Mouse (Mus musculus) urinary bladder, postnatal 36 days (tissue): ENCODE data around the gene Cdh13.

Experiments used
- DNase-seq, 2 experiments: peaks; one replicate each; pipeline ENCODE4 v3.0.0; 2022; ENCODE audit warnings: low spot score in 2 of 2, mixed read lengths in 1 of 2

The Cdh13 gene

DNA sequence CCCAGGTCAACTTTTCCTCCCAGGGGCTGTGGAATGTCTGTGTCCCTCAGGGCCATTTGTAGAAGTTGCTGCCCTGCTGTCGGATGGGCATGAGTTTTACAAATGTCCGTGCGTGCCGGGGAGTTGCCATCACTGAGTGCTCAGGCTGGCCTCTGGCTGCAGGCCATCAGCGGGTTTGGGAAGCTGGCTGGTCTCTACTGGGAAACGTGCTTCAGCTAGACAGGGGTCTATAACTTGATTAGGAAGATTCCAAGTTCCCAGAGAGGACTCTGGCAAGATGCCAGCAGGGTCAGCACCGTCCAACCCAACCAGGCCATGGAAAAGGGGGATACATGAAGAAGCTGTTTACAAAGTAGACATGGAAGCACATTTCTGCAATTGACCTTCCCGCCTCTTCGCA is 163.0 kb downstream of the Cdh13 start:
- DNase-seq, result no peak

DNA sequence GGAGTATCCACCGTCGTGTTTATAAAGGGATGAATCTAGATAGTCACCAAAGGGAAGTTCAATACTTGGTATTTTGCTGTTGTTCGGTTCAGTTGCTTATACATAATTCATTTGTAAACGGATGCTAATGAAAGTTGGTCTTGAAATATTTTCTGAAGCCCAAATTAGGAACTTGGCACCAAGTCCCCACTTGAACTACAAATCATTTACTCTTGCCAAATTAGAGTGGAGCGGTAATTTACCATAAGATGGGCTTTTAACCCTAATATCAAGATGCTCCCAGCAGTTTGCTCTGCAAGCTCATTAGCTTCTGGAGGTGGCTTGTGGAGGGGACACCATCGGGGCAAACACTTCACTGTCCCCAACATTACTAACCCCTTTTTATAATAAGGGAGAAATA is 164.5 kb downstream of the Cdh13 start:
- DNase-seq, result no peak

DNA sequence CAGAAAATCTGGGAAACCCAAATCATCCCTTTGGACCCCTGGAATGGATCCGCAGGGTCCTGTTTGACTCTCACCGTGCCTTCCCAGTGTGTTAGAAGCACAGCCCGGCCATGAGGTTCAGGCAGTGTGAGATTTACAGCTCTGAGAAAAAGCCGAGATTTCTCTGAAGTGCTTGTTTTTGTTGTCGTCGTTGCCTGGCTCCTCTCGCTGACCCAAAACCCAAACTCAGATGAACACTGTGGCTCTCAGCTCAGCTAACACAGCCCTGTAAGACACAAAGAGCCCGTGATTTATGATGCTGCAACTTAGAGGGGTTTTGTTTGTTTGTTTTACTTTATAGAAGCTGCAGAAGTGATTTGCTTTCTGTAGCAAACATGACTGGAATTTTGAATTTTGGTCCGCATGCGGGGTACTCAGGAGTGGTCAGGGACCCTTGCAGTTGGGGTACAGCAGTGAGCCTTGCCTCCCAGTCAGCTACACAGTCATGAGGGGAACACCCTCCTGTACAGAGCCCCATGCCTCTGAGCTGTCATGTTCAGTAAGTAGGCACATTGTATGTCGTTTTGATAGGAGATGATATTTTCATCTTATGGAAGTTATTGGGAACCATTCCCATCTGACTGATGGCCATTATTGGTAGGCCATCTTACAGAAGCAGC is 169.0 kb downstream of the Cdh13 start:
- no peak for DNase-seq

DNA sequence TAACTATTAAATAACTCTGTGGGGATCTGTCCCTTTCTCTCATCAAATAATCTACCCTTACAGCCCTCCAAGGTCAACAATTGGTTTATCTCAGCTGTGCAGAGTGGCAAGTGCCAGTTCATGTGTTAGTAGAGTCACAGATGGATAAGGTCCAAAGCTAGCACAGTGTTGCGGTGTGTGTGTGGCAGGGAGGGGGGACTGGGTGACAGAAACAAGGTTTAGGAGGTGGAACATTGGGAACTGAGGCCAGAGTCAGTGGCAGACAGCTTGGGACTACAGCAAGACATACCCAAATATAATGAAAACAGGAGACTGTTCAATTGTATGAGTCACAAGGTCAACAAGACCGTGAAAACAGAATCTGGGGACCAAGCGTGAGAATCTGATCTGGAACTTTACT is 171.7 kb downstream of the Cdh13 start:
- no peak for DNase-seq

DNA sequence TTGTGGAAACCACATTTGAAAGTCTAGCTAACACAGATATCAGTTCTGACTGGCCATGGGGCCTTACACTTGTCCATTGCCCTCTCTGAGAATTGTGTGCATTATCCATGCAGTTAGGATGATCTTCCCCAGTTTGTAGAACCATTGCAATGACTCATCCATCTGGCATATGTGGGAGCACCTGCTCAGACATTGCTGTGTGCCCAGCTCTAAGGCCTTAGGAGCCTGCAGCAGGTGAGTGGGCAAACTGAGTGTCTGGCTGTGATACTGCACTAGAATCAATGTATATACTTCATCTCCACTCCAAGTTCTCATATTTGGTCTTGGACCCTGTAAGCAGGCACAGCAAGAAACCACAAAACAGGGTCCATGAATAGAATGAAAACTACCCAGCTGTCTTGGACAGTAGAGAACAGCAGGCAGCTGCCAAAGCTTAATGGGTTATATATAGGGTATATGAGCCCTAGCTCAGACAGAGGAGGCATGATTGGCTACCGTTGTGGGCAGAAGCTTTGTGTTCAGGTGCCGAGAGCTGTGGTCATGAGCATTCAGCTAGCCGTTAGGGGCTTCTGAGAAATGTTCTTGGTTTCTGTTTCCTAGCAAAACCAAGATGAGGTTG is 181.9 kb downstream of the Cdh13 start:
- no peak for DNase-seq

DNA sequence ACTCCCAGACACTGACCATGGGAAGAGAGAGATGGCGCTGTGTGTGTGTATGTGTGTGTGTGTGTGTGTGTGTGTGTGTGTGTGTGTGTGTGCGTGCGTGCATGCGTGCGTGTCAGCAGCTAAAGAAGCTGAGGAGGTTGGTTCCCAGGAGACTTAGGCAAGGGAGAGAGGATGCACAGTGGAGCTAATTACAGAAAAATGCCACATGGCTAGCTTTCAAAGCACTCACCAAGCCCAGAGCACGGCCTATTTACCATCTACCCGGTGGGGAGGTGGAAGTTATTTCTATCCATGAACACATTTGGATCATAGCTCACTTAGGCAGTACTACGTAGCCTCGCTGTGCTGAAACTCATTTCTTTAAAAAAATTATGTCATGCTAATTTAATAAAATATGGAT is 194.1 kb downstream of the Cdh13 start:
- no peak for DNase-seq

DNA sequence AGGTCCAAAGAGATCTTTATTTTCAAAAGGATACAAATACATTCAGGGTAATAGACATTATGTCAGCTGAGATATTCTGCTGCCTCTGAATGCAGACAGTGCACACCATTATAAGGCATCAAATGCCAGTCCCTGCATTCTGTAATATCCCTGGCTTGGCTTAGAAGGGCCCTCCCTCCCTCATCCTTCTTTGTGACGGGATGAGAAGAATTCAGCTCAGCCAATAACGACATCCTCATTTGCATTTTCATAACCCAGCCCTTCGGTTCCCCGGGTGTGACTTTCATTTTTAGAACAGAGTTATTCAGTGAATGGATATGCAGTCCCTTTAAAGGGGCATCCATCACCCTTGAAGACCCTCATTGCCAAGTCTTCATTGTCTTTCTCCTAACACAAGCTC is 205.2 kb downstream of the Cdh13 start:
- no peak for DNase-seq

DNA sequence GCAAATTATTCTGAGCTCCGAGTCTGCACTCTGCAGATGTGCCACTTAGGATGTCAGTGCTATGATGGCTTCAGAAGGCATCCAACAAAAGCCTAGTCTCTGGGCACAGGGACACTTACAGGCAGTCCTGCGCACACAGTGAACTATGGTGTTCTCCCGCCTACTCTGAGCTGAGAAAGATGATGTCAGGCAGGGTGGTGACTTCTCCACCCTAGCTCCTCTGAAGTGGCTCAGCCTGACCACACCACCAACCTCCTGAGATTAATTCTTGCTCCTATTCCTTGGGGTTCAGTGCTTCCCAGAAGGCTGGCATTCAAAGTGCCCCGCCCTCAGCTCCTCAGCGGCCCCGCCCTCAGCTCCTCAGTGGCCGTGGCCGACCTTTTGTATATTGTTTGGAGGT is 219.0 kb downstream of the Cdh13 start:
- DNase-seq, result no peak

DNA sequence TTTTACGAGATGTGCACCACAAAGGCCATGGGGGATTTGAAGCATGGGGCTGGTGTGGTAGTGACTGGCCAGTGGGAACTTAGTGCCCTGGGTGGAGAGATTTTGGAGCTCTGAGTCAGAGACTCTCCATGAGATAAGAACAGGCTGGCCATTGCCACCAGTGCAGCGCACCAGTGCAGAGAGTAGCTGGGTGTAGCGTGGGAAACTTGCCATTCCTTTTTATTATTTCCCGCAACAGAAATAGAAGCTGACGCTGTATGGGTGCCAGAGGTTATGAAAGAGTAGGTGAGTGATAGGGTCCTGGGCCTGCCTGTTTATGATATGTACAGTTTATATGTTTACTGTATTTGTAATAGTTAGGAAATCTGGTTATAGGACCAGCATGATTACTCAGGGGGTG is 225.9 kb downstream of the Cdh13 start:
- peak; percentile 2 to 12 for DNase-seq

DNA sequence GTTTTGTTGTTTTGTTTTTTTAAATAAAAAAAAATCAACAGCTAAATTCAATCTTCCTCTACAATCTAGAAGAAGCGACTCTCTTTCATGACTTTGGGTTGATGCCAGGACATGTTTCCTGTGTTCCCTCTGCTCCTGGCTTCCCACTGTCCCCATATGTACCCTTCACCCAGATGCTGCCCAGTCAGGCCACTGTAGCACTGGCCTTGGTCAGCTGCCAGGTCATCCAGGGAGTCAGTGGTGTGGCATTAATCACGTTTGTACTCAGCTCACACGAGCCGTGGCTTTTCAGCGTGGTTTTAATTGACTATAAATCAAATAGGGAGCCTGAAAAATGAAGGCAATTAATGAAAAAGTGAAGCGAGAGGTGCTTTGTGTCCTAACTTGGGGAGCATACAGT is 229.7 kb downstream of the Cdh13 start:
- peak in 1 of 2 experiments; percentile 9 for DNase-seq

DNA sequence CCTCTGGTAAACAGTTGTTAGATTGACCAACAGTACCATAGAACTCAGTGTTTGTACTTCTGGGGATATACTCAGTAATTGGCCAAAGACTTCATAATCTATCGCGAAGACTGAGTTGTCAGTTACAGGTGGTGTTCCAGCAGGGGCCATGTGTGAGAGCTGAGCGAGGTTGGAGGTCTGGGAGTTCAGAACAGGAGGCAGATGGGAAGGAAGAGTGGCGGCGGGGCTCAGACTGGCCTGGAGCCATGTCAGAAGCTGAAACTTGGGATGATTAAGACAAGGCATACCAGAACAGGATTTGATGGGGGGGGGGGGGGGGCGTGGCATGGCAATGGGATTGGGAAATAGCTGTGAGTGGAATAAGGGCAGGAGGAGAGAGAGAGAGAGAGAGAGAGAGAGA is 232.1 kb downstream of the Cdh13 start:
- DNase-seq, result no peak

DNA sequence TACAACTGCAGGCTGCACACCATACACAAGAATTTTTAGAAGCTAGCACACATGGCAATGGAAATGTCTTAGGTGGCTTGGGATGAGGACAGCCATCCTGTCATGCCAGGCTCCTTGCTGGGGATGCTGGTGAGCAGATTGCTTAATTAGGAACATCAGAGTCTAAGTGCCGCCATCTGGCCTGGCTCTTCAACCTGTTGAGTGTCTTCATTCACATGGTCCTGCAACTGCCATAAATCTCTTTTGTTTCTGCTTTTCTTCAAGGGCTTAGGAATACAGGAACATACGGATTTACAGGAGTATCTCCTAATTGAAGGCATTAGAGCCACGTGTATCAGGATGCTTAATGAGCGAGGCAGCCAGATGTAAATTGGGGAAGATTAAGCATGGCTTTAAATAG is 233.5 kb downstream of the Cdh13 start:
- no peak for DNase-seq

DNA sequence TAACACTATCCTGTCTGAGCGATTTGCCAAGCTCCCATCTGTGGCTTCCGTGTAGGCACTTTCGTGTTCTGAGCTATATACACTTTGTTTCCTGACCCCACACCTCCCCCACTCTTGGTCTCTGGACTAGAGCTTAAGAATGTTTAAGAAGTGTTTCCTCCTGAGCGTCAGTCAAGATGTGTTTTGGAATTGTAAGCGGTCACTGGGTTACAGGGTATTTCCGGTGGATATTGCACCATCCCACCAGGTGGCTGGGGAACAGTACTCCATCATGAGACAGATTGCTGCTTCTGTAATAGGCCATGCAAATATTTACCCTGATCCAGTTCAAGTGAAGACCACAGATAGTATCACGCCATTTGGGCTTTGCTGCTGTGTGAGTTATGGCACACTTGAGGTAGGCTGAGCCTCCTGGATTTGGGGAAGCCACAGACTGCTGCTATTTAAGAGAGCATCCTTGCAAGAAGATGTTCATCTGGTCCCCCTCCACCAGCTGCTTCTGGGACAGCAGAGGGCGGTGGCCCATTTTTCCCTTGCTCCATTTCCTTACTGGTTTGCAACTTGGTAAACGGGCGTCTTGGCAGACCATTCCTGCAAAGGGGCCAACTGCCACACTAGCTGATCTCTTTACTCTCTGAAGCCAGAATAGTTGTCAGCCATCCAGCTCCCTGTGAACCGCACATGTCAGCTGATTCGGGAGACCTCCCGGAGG is 234.7 kb downstream of the Cdh13 start:
- peak; percentile 1 to 3 for DNase-seq

DNA sequence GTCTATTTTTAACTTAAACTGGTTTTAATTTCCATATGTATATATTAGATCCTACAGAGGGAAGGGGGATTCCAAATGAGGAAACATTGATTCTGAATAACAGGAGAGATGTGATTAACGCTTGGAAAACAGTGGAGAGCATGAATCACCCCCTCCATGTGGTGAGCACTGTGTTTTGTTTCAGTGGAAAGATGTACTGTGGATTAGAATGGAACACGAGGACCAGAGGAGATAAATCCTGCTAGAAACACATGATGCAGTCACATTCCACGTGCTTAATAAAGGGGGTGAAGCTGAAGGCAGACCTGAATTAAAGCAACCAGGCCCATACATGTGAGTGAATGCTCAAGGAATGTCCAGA is 235.2 kb downstream of the Cdh13 start:
- DNase-seq, result no peak

DNA sequence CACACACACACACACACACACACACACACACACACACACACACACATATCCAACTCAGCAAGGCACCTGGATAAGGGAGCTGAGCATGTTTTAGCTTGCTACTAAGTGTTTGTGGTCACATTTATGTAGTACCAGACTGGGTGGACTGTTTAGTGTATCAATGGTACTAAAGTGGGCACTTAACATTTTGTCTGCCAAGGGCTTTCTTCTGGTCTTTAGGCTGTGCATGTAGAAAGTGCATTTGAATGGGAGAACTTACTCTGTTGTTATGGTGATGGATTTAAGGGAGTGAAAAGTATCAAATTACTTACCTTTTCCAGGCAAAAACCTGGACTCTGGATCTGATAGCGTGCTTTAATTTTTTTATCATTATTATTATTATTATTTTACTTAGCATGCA is 240.4 kb downstream of the Cdh13 start:
- no peak for DNase-seq

DNA sequence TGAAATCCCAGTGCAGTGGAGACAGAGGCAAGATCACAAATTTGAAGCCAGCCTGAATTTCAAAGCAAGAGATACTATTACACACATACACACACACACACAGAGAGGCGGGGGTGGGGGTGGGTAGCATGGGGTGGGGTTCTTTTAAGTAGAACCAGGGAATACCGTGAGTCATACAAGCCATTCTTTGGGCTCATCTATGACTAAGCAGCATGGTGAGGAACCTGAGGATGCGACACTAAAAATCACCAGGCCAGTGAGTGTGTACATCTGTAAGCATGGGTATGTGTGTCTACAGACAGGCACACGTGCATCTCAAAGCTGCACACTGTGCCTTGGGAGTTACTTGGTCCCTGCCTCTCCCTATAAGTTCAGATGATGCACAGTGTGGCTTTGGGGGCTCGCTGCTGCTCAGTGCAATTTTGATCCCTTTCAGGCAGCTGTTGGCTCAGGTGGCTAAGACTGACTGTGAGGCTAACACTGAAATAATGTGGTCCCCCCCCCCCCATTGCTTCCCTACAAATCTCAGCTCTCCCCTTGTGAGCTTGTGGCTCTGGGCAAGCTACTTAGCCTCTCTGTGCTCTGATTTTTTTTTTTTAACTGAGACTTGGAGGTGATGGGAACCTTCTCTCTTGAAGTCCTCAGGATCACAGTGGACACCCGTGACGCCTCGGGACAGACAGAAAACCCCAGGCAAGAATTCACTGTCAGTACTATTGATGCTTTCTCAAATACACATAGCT is 255.5 kb downstream of the Cdh13 start:
- no peak for DNase-seq

DNA sequence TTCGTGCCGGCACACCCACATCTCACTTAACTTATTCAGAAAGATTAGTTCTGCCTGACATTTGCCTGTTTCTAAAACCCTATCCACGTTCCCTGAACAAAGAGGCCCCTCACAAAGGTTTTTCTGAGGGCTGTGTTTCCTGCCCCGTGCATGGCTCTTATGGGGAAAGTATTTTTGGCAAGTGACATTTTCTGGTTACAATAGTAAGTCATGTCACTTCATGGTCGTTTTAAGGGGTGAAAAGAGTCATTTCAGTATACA is 256.0 kb downstream of the Cdh13 start:
- DNase-seq, result no peak

DNA sequence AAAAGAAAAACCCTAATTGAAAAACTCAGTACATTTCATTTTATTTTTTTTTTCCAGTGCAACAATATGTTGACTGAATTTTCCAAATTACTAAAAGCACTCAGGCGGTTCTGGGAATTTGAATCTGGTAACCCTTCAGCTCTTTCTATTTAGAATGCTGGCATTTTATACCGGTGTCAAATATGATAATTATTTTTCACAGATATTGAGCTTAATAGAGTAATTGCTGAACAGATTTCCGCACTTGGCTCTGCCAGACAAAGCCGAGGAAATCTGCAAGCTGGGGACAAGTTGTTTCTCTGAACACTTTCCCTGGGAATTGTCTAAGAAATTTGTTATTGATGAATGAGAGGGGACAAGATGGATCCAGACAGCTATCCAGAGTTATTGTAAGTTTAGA is 256.4 kb downstream of the Cdh13 start:
- DNase-seq, result no peak

DNA sequence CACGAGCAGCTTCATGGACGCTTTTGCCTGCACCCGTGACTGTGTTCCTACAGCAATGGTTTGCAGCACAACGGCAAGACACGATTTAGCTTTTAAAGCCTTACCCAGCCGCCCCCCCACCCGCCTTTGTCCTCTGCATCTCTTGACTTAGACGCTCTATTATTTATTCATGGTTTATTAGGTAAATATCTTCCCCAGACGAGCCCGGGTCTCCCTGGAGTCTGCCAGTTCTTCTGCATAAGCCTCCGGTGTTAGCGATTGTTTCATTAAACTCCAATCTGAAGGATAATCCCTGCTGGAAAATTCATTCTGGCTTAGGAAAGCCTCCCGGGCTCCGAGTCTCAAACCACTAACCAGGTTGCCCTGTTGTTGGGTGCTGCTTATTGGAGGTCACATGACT is 268.9 kb downstream of the Cdh13 start:
- no peak for DNase-seq

DNA sequence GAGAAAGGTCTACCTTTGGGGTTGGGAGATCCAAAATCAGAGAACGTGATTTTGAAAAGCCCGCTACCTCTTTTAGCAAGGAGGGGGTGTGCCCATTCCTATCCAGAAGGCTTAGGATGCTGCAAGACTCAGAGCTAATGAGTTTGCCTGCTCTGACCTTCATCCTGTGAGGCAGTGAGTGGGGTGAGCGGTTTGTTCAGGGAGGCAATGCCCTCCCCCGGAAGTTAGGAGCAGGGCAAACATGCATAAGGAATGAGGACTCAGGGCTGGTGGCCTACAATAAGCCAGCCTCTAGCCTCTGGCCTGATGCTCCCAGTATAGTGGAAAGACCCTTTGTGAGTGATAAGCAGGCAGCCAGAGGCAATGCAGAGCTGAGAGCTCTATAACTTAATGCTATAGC is 269.3 kb downstream of the Cdh13 start:
- DNase-seq, result no peak

DNA sequence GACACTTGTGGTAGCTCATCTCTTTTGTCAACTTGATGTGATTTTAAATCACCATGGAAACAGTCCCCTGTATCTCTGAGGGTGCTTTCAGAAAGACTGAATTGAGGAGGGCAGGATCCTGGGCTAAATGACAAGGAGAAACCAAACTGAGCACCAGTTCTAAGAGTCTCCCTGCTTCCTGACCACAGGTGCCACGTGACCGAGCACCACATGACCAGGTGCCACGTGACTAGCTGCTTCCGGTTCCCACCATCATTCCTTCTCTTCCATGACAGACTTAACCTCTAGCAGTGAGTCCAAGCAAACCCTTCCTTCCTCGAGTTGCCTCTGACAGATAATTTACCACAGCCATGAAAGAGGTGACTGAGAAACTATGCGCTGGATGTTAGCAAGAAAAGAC is 280.5 kb downstream of the Cdh13 start:
- DNase-seq, result no peak

DNA sequence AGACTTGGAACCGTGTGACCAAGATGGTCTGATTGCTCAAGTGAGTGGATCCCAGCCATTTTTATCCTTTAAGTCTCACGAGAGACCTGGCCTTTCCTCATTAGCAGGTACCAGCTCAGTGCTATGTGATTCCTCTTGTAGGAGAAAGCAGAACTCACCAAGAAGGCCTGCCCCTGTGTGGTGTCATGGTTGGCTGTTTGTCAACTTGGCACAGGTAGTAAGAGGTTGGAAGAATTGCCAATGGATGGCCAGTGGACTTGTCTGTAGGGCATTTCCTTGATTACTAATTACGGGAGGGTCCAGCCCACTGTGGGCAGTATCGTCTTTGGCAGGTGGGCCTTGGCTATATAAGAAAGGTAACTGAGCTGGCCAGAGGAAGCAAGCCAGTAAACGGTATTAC is 281.7 kb downstream of the Cdh13 start:
- DNase-seq, result no peak
